Mouse (Mus musculus): ENCODE data around the gene Tfrc. TPM values are rescaled to one million over a fixed set of nuclear protein-coding genes. Genes with fewer than 3 reads are reported as not detected.
A peak's percentile ranks its signal among the peaks of the same experiment; 100 is the strongest.

Tfrc gene
- total RNA-seq, 2 experiments from 2014 or later, result 139 to 148 TPM

GRCm38 (mm10) chr16:32670354-32671124 lies 61.8 kb downstream of the Tfrc start:
- no peak for DNase-seq

GRCm38 (mm10) chr16:32671206-32671887 lies 62.6 kb downstream of the Tfrc start:
- no peak for DNase-seq

DNA sequence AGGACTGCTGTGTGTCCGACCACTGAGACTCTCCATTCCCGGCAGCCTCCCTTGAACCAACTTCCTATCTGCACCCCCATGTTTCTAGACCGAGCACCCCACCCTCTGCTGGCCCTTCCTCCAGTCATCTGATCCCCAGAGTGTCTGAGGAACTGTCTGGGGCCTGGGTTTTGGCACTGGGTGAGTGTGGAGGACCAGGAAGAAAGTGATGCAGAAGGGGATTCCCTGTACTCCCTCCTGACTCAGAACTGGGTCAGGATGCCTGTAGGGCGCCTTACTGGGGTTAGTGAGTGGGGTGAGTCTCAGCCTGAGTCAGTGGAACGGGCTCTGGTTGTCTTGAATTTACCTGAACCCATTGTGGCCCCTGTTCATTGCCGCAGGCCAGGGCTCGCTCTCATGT lies 63.5 kb downstream of the Tfrc start:
- no peak for DNase-seq

GRCm38 (mm10) chr16:32672861-32673560 lies 64.3 kb downstream of the Tfrc start:
- DNase-seq, result no peak

GRCm38 (mm10) chr16:32674121-32674740 lies 65.5 kb downstream of the Tfrc start:
- no peak for DNase-seq

- no peak for DNase-seq
These were observed 68.5 kb downstream of the Tfrc start for GRCm38 (mm10) chr16:32677040-32677700.

GRCm38 (mm10) chr16:32677903-32678302 lies 69.2 kb downstream of the Tfrc start:
- DNase-seq, result no peak

- no peak for DNase-seq
These were observed 70.1 kb downstream of the Tfrc start for GRCm38 (mm10) chr16:32678812-32679211.

DNA sequence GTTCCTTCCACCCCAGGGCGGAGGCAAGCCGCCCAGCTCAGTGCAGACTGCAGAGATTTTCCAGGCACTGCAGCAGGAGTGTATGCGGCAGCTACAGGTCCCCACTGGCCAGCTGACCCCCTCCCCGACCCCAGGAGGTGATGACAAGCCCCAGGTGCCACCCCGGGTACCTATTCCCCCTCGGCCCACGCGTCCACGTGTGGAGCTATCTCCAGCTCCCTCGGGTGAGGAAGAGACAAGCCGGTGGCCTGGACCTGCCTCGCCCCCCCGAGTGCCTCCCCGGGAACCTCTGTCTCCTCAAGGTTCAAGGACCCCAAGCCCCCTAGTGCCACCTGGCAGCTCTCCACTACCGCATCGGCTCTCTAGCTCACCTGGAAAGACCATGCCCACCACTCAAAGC lies 71.3 kb downstream of the Tfrc start:
- DNase-seq, result no peak

GRCm38 (mm10) chr16:32680806-32681205 lies 72.1 kb downstream of the Tfrc start:
- DNase-seq, result no peak

- DNase-seq, result peak; percentile 88
These were observed 73.5 kb downstream of the Tfrc start for GRCm38 (mm10) chr16:32682194-32682593.

Other genes starting within 250 kb of the Tfrc start
- not detected for gene Tm4sf19, start 208.4 kb upstream of the Tfrc start, total RNA-seq (2021)
- 1 to 10 TPM; 8.0 to 8.7 TPM for gene Tctex1d2, start 189.2 kb upstream of the Tfrc start, total RNA-seq (2021)
- 10 to 100 TPM; 90.4 to 97.4 TPM for gene Pcyt1a, start 178.0 kb upstream of the Tfrc start, total RNA-seq (2021)
- 1 to 10 TPM; 4.2 to 5.5 TPM for gene Slc51a, start 121.0 kb upstream of the Tfrc start, total RNA-seq (2021)
- under 1 TPM in 1 of 2 experiments, not detected in 1; 0.24 TPM for gene Zdhhc19, start 112.7 kb upstream of the Tfrc start, total RNA-seq (2021)
- gene Tnk2, start 35.0 kb downstream of the Tfrc start, total RNA-seq (2021), result 10 to 100 TPM; 38.4 to 49.9 TPM
- not detected for gene Muc4, start 127.0 kb downstream of the Tfrc start, total RNA-seq (2021)
- gene Muc20, start 188.5 kb downstream of the Tfrc start, total RNA-seq (2021), result under 1 TPM in 1 of 2 experiments, not detected in 1; 0.14 TPM
- gene Smbd1, start 201.6 kb downstream of the Tfrc start, total RNA-seq (2021), result not detected